Mouse (Mus musculus) neural tube, embryonic 12.5 days (tissue): Measurements from ENCODE around the gene Pard3b. TPM values are rescaled to one million over a fixed set of nuclear protein-coding genes. Genes with fewer than 3 reads are reported as not detected.

Source experiments
- ATAC-seq: fragments of 200-750 bp; cut with Nextera tagmentation; 2 replicates; pipeline ENCODE4 v1.8.0; 2017; ENCODE audit warnings: low read depth, mild to moderate bottlenecking, moderate TSS enrichment, moderate library complexity; ENCODE audit not compliant: low FRiP score
- H3K27ac ChIP-seq: fragments of 300-500 bp; sonication (generic); 2 replicates; pipeline ENCODE4 v1.5.1; 2016
- H3K27me3 ChIP-seq: fragments of 300-500 bp; sonication (generic); replicated peaks from 2 replicates; pipeline ENCODE4 v1.6.1; 2016; ENCODE audit warnings: mild to moderate bottlenecking
- H3K36me3 ChIP-seq: fragments of 300-500 bp; sonication (generic); 2 replicates; pipeline ENCODE4 v1.6.1; 2016; ENCODE audit warnings: mild to moderate bottlenecking
- H3K4me1 ChIP-seq: fragments of 300-500 bp; sonication (generic); 2 replicates; pipeline ENCODE4 v1.6.1; 2016
- H3K4me2 ChIP-seq: fragments of 300-500 bp; sonication (generic); replicated peaks from 2 replicates; pipeline ENCODE4 v1.6.1; 2016; ENCODE audit warnings: mild to moderate bottlenecking
- H3K4me3 ChIP-seq: fragments of 300-500 bp; sonication (generic); 2 replicates; pipeline ENCODE4 v1.5.1; 2016
- H3K9ac ChIP-seq: fragments of 300-500 bp; sonication (generic); 2 replicates; pipeline ENCODE4 v1.6.1; 2016; ENCODE audit warnings: mild to moderate bottlenecking
- H3K9me3 ChIP-seq: fragments of 300-500 bp; sonication (generic); 2 replicates; pipeline ENCODE4 v1.6.1; 2016; ENCODE audit warnings: mild to moderate bottlenecking
- WGBS: fragments of 180-500 bp; shearing (Covaris S2); methylation state at CpG from one replicate; pipeline ENCODE4 v1.1.7; 2016; 5-methylcytosine and 5-hydroxymethylcytosine counted together
- polyA plus RNA-seq: library from polyadenylated mRNA; unstranded; fragments of >200 nt; fragmentation: Nextera tagmentation; extraction: Ambion mirVana; gene quantifications from 2 replicates; pipeline ENCODE4 v1.2.1, GENCODE M21; 2016

The Pard3b gene
- polyA plus RNA-seq, 1 experiment from 2014 or later = 19.1 TPM

DNA sequence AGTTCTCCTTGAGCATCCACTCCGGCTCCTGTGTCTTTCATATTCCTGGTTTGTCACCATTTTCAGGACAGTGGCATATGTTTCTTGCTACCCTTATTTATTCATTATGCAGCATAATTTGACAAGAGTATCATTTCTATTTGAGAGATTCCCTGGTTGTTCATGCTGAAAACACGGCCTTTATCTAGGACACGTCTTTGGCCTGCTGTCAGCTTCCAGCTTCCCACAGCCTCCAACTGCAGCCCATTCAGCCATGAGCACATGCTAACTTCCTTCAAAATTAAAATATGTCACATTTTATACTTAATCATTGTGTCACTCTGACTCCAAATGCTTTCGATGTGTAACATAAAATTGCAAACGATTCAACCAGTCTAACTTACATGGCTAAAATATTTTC, 596.5 kb downstream of the Pard3b start:
- H3K4me2 ChIP-seq = no peak overlapping the region
- WGBS = 87% methylated on average over 5 of the region's 5 CpGs

GRCm38 (mm10) chr1:62244191-62244984, 605.8 kb downstream of the Pard3b start:
- Histone ChIP-seq H3K4me1 (peaks cover 5% of the 10 kb centered on the region), H3K4me3 (no peak overlapping the region), H3K9me3 (no peaks in the 10 kb centered on the region), H3K4me2 (no peak overlapping the region), H3K9ac (no peak overlapping the region), H3K27me3 (no peaks in the 10 kb centered on the region), H3K27ac (no peak overlapping the region), H3K36me3 (no peaks in the 10 kb centered on the region)
- no peak for ATAC-seq
- WGBS = 28% methylated on average over 12 of the region's 12 CpGs

More for the DNA sequence above, 596.5 kb downstream of the Pard3b start:
- H3K9ac ChIP-seq = no peak overlapping the region
- no peaks in the 10 kb centered on the region for H3K4me1 ChIP-seq
- H3K27me3 ChIP-seq = no peaks in the 10 kb centered on the region
- no peak for ATAC-seq
- no peak overlapping the region for H3K27ac ChIP-seq
- H3K4me3 ChIP-seq = no peak overlapping the region
- no peaks in the 10 kb centered on the region for H3K9me3 ChIP-seq
- H3K36me3 ChIP-seq = no peaks in the 10 kb centered on the region

- no peaks in the 10 kb centered on the region for H3K36me3 ChIP-seq
- 97% methylated on average over 1 of the region's 1 CpGs for WGBS
Measured at GRCm38 (mm10) chr1:62252432-62252831, 613.8 kb downstream of the Pard3b start.

GRCm38 (mm10) chr1:62254316-62254715, 615.7 kb downstream of the Pard3b start:
- H3K4me2 ChIP-seq = no peak overlapping the region
- 83% methylated on average over 4 of the region's 4 CpGs for WGBS
- no peak overlapping the region for H3K9ac ChIP-seq
- H3K4me3 ChIP-seq = no peak overlapping the region
- no peaks in the 10 kb centered on the region for H3K27me3 ChIP-seq
- no peak for ATAC-seq
- H3K36me3 ChIP-seq = no peaks in the 10 kb centered on the region
- no peaks in the 10 kb centered on the region for H3K4me1 ChIP-seq
- no peaks in the 10 kb centered on the region for H3K9me3 ChIP-seq
- H3K27ac ChIP-seq = no peak overlapping the region

More at GRCm38 (mm10) chr1:62252432-62252831, 613.8 kb downstream of the Pard3b start:
- H3K27ac ChIP-seq = no peak overlapping the region
- ATAC-seq = no peak
- no peak overlapping the region for H3K9ac ChIP-seq
- H3K4me2 ChIP-seq = no peak overlapping the region
- no peak overlapping the region for H3K4me3 ChIP-seq
- no peaks in the 10 kb centered on the region for H3K4me1 ChIP-seq
- H3K27me3 ChIP-seq = no peaks in the 10 kb centered on the region
- no peaks in the 10 kb centered on the region for H3K9me3 ChIP-seq

DNA sequence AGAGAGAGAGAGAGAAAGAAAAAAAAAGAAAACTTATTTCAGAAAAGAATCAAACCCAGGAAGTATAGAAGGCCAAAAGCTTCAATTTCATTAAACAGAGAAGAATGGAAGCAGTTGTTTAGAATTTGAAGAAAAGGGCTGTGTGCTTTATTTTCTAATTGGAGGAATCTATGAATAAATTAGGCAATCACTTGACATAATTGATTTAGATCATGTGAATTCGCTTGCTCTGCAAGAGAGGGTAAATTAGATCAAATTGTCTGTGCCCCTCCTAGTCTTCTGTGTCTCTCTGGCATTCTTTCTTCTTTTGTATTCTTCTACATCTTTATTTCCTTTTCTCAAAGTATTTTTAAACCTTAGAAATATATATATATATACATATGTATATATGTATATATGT, 616.3 kb downstream of the Pard3b start:
- no peaks in the 10 kb centered on the region for H3K27me3 ChIP-seq
- WGBS = 66% methylated on average over 1 of the region's 1 CpGs
- no peak for ATAC-seq
- no peaks in the 10 kb centered on the region for H3K36me3 ChIP-seq
- H3K4me1 ChIP-seq = no peaks in the 10 kb centered on the region
- H3K9ac ChIP-seq = no peak overlapping the region
- no peak overlapping the region for H3K4me2 ChIP-seq
- no peaks in the 10 kb centered on the region for H3K9me3 ChIP-seq
- no peak overlapping the region for H3K27ac ChIP-seq
- H3K4me3 ChIP-seq = no peak overlapping the region

DNA sequence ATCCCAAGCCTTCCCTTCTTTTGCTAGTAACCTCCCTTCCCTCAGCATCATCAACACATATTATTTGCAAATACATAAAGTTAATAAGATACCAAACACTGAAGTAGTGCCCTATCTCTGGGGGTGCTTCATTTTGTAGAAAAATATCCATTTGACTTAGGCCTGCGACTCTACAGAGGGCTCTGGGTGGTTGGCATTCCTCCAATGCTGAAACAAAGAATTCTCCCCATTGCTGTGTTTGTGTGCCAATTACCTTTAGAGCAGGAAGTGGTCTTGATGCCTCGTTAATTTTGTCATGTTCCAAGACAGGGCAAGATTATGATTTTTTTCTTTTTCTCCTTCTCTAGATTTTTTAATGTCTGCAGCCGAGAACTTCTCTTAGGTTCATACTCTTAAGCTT, 637.8 kb downstream of the Pard3b start:
- no peaks in the 10 kb centered on the region for H3K4me1 ChIP-seq
- H3K27ac ChIP-seq = no peak overlapping the region
- no peak overlapping the region for H3K9ac ChIP-seq
- 88% methylated on average over 3 of the region's 3 CpGs for WGBS
- no peaks in the 10 kb centered on the region for H3K36me3 ChIP-seq
- no peak overlapping the region for H3K4me2 ChIP-seq
- no peaks in the 10 kb centered on the region for H3K27me3 ChIP-seq
- ATAC-seq = no peak
- no peak overlapping the region for H3K4me3 ChIP-seq
- H3K9me3 ChIP-seq = no peaks in the 10 kb centered on the region

- Histone ChIP-seq H3K4me2 (no peak overlapping the region), H3K4me3 (no peak overlapping the region), H3K27ac (no peak overlapping the region), H3K9me3 (no peaks in the 10 kb centered on the region), H3K4me1 (no peaks in the 10 kb centered on the region), H3K9ac (no peak overlapping the region), H3K36me3 (no peaks in the 10 kb centered on the region), H3K27me3 (no peaks in the 10 kb centered on the region)
- 85% methylated on average over 1 of the region's 1 CpGs for WGBS
- no peak for ATAC-seq
Measured at GRCm38 (mm10) chr1:62278586-62278985, 640.0 kb downstream of the Pard3b start.

DNA sequence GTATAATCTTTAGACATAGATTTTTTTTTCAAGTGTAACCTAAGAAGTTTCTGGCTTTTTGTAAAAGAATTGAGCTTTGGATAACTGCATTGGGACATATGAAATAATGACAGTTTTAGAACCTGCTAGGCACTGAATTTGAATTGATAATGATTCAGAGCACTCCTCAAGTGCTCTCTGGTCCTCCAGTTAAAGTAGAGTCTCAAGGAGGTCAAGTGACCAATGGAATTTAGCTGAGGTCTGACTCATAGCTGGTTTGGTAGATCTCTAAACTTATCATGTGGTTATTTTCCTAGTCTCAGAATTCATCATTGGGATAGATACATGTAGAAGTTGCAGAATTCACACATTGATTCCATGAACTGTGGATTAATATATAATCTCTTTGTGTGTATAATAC, 642.0 kb downstream of the Pard3b start:
- H3K4me1 ChIP-seq = no peaks in the 10 kb centered on the region
- H3K9me3 ChIP-seq = no peaks in the 10 kb centered on the region
- ATAC-seq = no peak
- H3K27ac ChIP-seq = no peak overlapping the region
- no peaks in the 10 kb centered on the region for H3K27me3 ChIP-seq
- no peak overlapping the region for H3K9ac ChIP-seq
- no peak overlapping the region for H3K4me3 ChIP-seq
- no peaks in the 10 kb centered on the region for H3K36me3 ChIP-seq
- H3K4me2 ChIP-seq = no peak overlapping the region

- WGBS = 88% methylated on average over 6 of the region's 6 CpGs
- H3K9me3 ChIP-seq = no peaks in the 10 kb centered on the region
- H3K4me1 ChIP-seq = no peaks in the 10 kb centered on the region
- H3K4me2 ChIP-seq = no peak overlapping the region
- no peak overlapping the region for H3K9ac ChIP-seq
- H3K27me3 ChIP-seq = no peaks in the 10 kb centered on the region
- no peaks in the 10 kb centered on the region for H3K36me3 ChIP-seq
- ATAC-seq = no peak
- no peak overlapping the region for H3K4me3 ChIP-seq
- H3K27ac ChIP-seq = no peak overlapping the region
Measured at GRCm38 (mm10) chr1:62282835-62283234, 644.2 kb downstream of the Pard3b start.

DNA sequence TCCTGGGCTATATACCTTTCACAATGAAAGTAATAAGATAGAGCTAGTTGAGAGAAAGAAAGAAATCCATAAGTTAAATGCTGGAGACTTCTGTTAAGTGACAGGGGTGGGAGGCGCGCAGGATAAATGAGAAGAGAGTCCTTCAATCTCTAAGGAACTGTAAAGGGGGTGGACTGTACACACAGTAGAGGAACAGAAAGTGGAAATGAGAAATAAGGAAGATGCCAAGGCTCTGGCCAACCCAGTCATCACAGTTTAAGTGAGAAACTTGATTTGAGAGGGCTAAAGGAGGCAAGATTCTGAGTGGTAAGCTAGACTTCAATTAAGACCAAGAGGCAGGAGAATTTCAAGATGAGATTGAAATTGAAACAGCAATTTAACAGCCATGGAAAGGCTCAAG, 645.0 kb downstream of the Pard3b start:
- Histone ChIP-seq H3K9ac (no peak overlapping the region), H3K36me3 (no peaks in the 10 kb centered on the region), H3K4me2 (no peak overlapping the region), H3K4me3 (no peak overlapping the region), H3K27ac (no peak overlapping the region), H3K4me1 (no peaks in the 10 kb centered on the region), H3K27me3 (no peaks in the 10 kb centered on the region), H3K9me3 (no peaks in the 10 kb centered on the region)
- no peak for ATAC-seq
- 97% methylated on average over 2 of the region's 2 CpGs for WGBS

DNA sequence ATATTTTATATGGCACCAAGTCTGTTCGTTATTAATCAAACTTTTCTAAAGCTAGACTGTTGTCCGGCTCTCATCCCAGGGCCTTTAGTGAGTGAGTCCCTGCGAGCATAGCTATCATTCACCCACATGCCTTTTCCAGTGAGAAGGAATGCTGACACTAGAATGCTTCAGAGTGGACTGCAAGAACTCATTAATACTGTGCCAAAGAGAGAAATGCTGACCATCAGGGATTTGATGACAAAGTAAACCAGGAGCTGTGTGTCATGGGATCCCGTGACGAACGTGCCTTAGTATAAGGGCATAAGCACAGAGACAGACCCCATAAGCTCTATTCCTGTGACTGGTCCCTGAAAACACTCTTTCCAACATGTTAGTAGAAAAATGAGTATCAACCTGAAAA, 670.8 kb downstream of the Pard3b start:
- Histone ChIP-seq H3K36me3 (no peaks in the 10 kb centered on the region), H3K27ac (no peak overlapping the region), H3K9ac (no peak overlapping the region), H3K27me3 (no peaks in the 10 kb centered on the region), H3K4me2 (no peak overlapping the region), H3K4me3 (no peak overlapping the region), H3K9me3 (no peaks in the 10 kb centered on the region), H3K4me1 (no peaks in the 10 kb centered on the region)
- 83% methylated on average over 6 of the region's 6 CpGs for WGBS
- no peak for ATAC-seq

DNA sequence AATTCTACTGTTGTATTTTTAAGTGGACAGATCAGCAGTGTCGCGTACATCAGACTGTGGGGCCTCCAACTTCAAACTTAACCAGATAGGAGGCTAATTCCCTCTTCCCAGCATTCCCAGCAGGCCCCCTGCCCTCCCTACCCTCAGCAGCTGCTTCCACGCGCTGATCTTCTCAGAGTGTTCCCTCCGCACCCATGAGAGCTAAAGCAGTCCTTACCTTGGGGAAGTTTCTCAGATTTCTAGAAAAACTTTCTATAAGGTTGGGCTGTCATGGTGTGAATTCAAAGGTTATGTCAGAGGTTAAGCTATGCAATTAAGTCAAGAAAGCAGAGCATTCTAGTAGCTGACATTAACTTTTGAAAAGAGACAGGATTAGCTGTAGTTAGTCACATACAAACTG, 686.6 kb downstream of the Pard3b start:
- no peak overlapping the region for H3K9ac ChIP-seq
- no peak overlapping the region for H3K4me3 ChIP-seq
- no peaks in the 10 kb centered on the region for H3K4me1 ChIP-seq
- 23% methylated on average over 5 of the region's 5 CpGs for WGBS
- no peaks in the 10 kb centered on the region for H3K9me3 ChIP-seq
- no peak for ATAC-seq
- H3K27ac ChIP-seq = no peak overlapping the region
- no peak overlapping the region for H3K4me2 ChIP-seq
- H3K27me3 ChIP-seq = no peaks in the 10 kb centered on the region
- no peaks in the 10 kb centered on the region for H3K36me3 ChIP-seq

- Histone ChIP-seq H3K27me3 (no peaks in the 10 kb centered on the region), H3K9ac (no peak overlapping the region), H3K36me3 (no peaks in the 10 kb centered on the region), H3K4me2 (no peak overlapping the region), H3K4me1 (no peaks in the 10 kb centered on the region), H3K4me3 (no peak overlapping the region), H3K27ac (no peak overlapping the region), H3K9me3 (no peaks in the 10 kb centered on the region)
- ATAC-seq = no peak
- 89% methylated on average over 5 of the region's 5 CpGs for WGBS
Measured at GRCm38 (mm10) chr1:62327743-62328142, 689.1 kb downstream of the Pard3b start.
